Mouse (Mus musculus): Measurements from ENCODE around the gene C1ql1. TPM values are rescaled to one million over a fixed set of nuclear protein-coding genes. Genes with fewer than 3 reads are reported as not detected.

C1ql1 gene
- not detected for polyA plus RNA-seq (2017; shearing (Covaris generic))

GRCm38 (mm10) chr11:102946265-102946991 lies at the start of gene C1ql1:
Gene C1ql1 (minus strand): TSS chr11:102946688.

GRCm38 (mm10) chr11:102924557-102925350 lies 21.7 kb downstream of the C1ql1 start, which contains the start of gene Kif18b:
Gene Kif18b (minus strand): TSS chr11:102925124.

GRCm38 (mm10) chr11:102900763-102901162 lies 45.7 kb downstream of the C1ql1 start, which contains the start of gene Gfap:
Gene Gfap (minus strand): TSS chr11:102900912.

Other genes starting within 250 kb of the C1ql1 start
- gene Ccdc43, start 248.9 kb downstream of the C1ql1 start, polyA plus RNA-seq (2017; shearing (Covaris generic)): 40.2 TPM
- not detected for gene Adam11, start 185.2 kb downstream of the C1ql1 start, polyA plus RNA-seq (2017; shearing (Covaris generic))
- not detected for gene Gjc1, start 127.0 kb downstream of the C1ql1 start, polyA plus RNA-seq (2017; shearing (Covaris generic))
- not detected for gene Higd1b, start 110.8 kb downstream of the C1ql1 start, polyA plus RNA-seq (2017; shearing (Covaris generic))
- 182 TPM for gene Eftud2, start 65.7 kb downstream of the C1ql1 start, polyA plus RNA-seq (2017; shearing (Covaris generic))
- not detected for gene Ccdc103, start 65.5 kb downstream of the C1ql1 start, polyA plus RNA-seq (2017; shearing (Covaris generic))
- not detected for gene Fam187a, start 61.5 kb downstream of the C1ql1 start, polyA plus RNA-seq (2017; shearing (Covaris generic))
- gene Gfap, start 45.8 kb downstream of the C1ql1 start, polyA plus RNA-seq (2017; shearing (Covaris generic)): not detected
- gene Kif18b, start 21.6 kb downstream of the C1ql1 start, polyA plus RNA-seq (2017; shearing (Covaris generic)): 2.9 TPM
- gene Nmt1, start 81.5 kb upstream of the C1ql1 start, polyA plus RNA-seq (2017; shearing (Covaris generic)): 81.2 TPM
- 29.2 TPM for gene Dcakd, start 81.6 kb upstream of the C1ql1 start, polyA plus RNA-seq (2017; shearing (Covaris generic))
- not detected for gene Plcd3, start 155.0 kb upstream of the C1ql1 start, polyA plus RNA-seq (2017; shearing (Covaris generic))
- gene Acbd4, start 155.0 kb upstream of the C1ql1 start, polyA plus RNA-seq (2017; shearing (Covaris generic)): 54.2 TPM
- gene Hexim1, start 169.5 kb upstream of the C1ql1 start, polyA plus RNA-seq (2017; shearing (Covaris generic)): 4.2 TPM
- gene Hexim2, start 185.7 kb upstream of the C1ql1 start, polyA plus RNA-seq (2017; shearing (Covaris generic)): 7.5 TPM
- gene Fmnl1, start 224.4 kb upstream of the C1ql1 start, polyA plus RNA-seq (2017; shearing (Covaris generic)): 86.8 TPM

All from inflammation-experienced regulatory T-cells, adult 16 weeks (primary cell).